Mouse (Mus musculus) olfactory bulb, adult 2 months (tissue): Measurements from ENCODE around the gene Pla2g2f. TPM values are rescaled to one million over a fixed set of nuclear protein-coding genes. Genes with fewer than 3 reads are reported as not detected.

Source experiments
- H3K27ac ChIP-seq: fragments of 200-500 bp; 2 replicates; pipeline ENCODE4 v1.5.1; 2012; ENCODE audit warnings: low read depth, low read length; ENCODE audit not compliant: insufficient read depth
- H3K4me1 ChIP-seq: fragments of 200-500 bp; 2 replicates; pipeline ENCODE4 v1.6.1; 2012; ENCODE audit warnings: low read length; ENCODE audit not compliant: control insufficient read depth, insufficient read depth
- H3K4me3 ChIP-seq: fragments of 200-500 bp; 2 replicates; pipeline ENCODE4 v1.5.1; 2012; ENCODE audit warnings: mild to moderate bottlenecking, low read depth, low read length, moderate library complexity; ENCODE audit not compliant: insufficient read depth
- CTCF ChIP-seq: fragments of 200-500 bp; IDR thresholded peaks from 2 replicates; pipeline ENCODE4 v1.5.1; 2012; ENCODE audit warnings: low read depth, mild to moderate bottlenecking, low read length, moderate library complexity; ENCODE audit not compliant: insufficient read depth
- POLR2A ChIP-seq: fragments of 200-500 bp; IDR thresholded peaks from 2 replicates; pipeline ENCODE4 v1.6.1; 2012; ENCODE audit warnings: mild to moderate bottlenecking, low read depth, low read length, moderate library complexity; ENCODE audit not compliant: insufficient read depth
- WGBS: fragments of 180-500 bp; shearing (Covaris S2); methylation state at CpG from one replicate; pipeline ENCODE4 v1.1.7; 2018; 5-methylcytosine and 5-hydroxymethylcytosine counted together
- polyA plus RNA-seq: library from polyadenylated mRNA; stranded (reverse); fragments of >200 nt; gene quantifications from 2 replicates; pipeline ENCODE4 v1.2.4, GENCODE M21; 2012; ENCODE audit warnings: low replicate concordance; ENCODE audit not compliant: missing spikeins, insufficient read depth, insufficient read length

Gene Pla2g2f
- polyA plus RNA-seq, 1 experiment, result not detected

DNA sequence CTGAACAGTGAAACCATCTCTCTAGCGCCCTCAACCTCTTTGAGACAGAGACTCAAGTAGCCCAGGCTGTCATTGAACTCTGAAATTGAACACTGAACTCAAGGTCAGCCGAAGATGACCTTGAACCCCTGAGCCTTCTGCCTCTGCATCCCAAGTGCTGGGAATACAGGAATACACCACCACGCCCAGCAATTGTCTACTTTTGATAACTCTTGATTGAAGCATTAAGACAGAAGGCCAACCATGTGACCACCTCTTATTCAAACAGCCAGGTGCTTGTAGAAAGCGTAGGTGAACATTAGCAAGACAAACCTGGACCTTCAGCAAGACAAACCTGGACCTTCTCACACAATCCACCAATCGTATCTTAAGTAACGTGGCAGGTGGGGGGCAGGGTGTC is 36.9 kb upstream of the Pla2g2f start:
- TF ChIP-seq CTCF, result no peak
- TF ChIP-seq POLR2A, result no peak
- no peak overlapping the region for H3K4me3 ChIP-seq
- H3K4me1 ChIP-seq, result peaks cover 9% of the 10 kb centered on the region
- 94% methylated on average over 6 of the region's 6 CpGs for whole genome bisulfite sequencing
- H3K27ac ChIP-seq, result no peak overlapping the region

DNA sequence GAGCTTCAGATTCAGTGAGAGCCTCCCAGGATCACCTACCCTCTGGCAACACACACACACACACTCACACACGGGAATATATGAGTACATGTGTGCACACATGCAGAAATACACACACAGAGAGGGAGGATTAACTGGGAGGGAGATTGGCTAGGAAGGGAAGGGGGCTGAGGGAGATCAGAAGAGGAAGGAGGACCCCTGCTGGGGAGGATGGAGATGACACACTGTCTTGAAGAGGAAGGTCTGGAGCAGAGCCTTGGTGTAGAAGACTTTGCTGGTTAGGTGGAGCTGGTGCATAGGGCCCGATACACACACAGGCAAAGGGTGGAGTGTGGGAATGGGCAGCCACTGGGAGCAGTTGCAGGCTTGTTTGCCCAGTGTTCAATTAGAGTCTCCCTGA is 35.9 kb upstream of the Pla2g2f start:
- peak; percentile 24; the same call in 1 of the 2 replicates for TF ChIP-seq CTCF
- no peak for TF ChIP-seq POLR2A
- no peak overlapping the region for H3K27ac ChIP-seq
- peaks cover 6% of the 10 kb centered on the region for H3K4me1 ChIP-seq
- H3K4me3 ChIP-seq, result no peak overlapping the region
- 74% methylated on average over 2 of the region's 2 CpGs for WGBS

DNA sequence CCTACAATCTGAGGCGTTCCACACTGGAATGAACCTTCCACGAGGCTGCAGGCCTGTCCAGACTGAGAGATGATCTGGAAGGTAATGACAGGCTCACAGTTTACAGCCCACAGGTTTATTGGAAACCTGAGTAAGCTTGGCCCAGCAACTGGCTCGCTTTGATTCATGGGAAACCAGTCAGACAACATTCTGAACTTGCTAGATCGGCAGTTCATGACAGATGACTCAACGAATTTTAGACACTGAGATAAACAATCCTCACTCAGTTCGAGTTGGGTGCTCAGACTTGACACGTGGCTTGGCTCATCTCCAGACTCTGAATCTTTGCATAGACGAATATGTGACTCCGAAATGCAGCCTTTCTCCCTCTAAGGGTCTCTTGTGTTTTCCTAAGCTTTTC is 35.2 kb upstream of the Pla2g2f start:
- 75% methylated on average over 9 of the region's 9 CpGs for WGBS
- TF ChIP-seq POLR2A (no peak), CTCF (no peak)
- H3K4me3 ChIP-seq, result no peak overlapping the region
- no peak overlapping the region for H3K27ac ChIP-seq
- peaks cover 6% of the 10 kb centered on the region for H3K4me1 ChIP-seq

DNA sequence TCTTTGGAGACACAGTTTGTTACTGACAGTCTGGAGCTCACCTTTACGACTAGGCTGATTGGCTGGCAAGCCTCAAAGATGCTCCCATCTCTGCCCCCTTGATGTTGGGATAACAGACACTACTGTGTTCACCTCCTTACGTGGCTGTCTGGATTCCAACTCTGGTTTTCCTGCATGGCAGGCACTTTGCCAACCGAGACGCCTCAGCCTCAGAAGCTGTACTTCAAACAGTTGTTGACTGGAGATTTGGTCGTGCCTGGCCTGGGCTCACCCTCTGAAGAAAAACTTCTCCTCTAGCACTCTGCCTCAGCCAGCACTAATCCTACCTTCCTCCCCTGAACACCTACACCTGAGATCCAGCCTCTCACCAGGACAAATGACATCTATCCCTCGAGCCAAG is 34.0 kb upstream of the Pla2g2f start:
- 75% methylated on average over 6 of the region's 6 CpGs for WGBS

DNA sequence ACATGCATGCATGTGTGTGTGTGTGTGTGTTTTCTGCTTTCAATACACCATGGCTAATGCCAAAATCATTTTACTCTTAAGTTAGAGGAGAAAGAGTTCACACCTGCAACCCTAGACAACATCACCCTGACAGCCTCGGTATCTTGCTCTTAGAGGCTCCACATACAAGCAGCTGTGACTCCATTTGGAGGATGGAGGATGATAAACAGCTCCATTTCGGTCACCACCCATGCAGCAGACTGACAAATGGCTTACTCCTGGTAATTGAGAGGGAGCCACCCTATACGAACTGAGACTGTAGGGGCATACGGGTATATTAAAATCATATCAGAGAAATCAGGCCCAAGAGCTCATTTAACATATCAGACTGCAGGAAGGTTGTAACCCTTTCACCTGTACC is 31.0 kb upstream of the Pla2g2f start:
- 89% methylated on average over 4 of the region's 4 CpGs for WGBS
- no peak overlapping the region for H3K27ac ChIP-seq
- no peak for TF ChIP-seq CTCF
- no peak for TF ChIP-seq POLR2A
- H3K4me1 ChIP-seq, result peaks cover 11% of the 10 kb centered on the region; the same call in 1 of the 2 replicates
- no peak overlapping the region for H3K4me3 ChIP-seq

More for the DNA sequence above, 34.0 kb upstream of the Pla2g2f start:
- H3K4me1 ChIP-seq, result no peaks in the 10 kb centered on the region
- no peak overlapping the region for H3K4me3 ChIP-seq
- no peak overlapping the region for H3K27ac ChIP-seq
- TF ChIP-seq POLR2A (no peak), CTCF (no peak)

DNA sequence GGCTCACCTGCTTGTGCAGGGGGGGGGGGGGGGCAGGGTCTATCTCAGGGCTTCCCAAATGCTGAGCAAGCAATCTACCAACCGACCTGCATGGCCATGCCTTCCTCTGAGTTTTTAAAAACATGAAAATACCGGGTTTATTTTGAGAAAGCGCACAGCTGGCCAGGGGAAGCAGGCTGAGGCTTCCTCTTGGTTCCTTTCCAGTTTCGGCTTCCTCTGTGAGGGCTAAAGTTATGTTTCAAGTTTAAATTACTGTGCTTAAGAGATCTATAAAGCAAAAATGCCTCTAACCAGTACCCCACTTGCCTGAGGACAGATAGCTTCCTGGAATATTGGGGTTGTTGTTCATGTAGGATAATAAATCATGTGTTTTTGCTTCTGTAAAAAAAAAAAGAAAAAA is 28.7 kb upstream of the Pla2g2f start:
- no peak for TF ChIP-seq POLR2A
- no peak for TF ChIP-seq CTCF
- 44% methylated on average over 4 of the region's 4 CpGs for WGBS
- no peak overlapping the region for H3K4me3 ChIP-seq
- H3K27ac ChIP-seq, result no peak overlapping the region
- peaks cover 18% of the 10 kb centered on the region for H3K4me1 ChIP-seq

DNA sequence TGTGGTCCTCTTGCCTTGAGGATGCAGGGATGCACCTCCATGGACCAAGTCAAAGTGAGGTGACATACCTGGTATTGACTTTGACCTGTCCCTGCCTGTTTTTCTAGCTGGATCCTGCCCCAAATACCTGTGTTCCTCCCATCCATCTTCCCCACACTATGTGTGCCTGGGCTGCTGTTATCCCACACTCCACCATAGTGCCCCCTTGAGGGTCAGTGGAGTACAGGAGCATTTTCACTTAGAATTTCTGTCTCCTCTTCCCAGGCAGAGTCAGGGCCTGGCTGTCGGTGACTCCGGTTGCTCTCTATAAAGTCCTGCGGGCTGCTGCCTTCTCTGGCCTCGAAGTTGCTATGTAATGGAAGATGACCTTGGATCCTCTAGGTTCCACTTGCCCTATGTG is 28.3 kb upstream of the Pla2g2f start:
- H3K4me3 ChIP-seq, result no peak overlapping the region
- peaks cover 19% of the 10 kb centered on the region for H3K4me1 ChIP-seq
- no peak overlapping the region for H3K27ac ChIP-seq
- TF ChIP-seq CTCF (no peak), POLR2A (no peak)
- WGBS, result 65% methylated on average over 4 of the region's 4 CpGs

DNA sequence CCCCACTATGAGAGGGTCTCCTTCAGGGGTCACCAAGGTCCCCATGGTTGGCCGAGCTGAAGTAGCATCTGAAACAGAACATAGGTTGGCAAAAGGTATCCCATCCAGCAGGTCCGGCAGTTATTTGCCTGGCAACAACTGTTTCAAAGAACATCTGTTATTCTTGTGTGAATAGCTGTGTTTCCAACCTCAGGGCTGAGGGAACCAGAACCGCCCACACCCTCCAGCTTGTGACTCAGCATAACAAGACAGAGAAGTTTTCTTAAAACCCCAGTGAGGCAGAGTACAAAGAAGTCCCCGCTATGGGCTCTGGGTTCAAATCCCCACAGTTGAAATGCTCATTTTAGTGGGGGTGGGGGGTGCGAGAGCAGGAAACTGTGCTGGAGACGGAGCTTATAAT is 24.7 kb upstream of the Pla2g2f start:
- H3K4me3 ChIP-seq, result no peak overlapping the region
- TF ChIP-seq CTCF (no peak), POLR2A (no peak)
- peak overlapping the region; percentile 79 for H3K27ac ChIP-seq
- H3K4me1 ChIP-seq, result peaks cover 43% of the 10 kb centered on the region
- 54% methylated on average over 6 of the region's 6 CpGs for WGBS

DNA sequence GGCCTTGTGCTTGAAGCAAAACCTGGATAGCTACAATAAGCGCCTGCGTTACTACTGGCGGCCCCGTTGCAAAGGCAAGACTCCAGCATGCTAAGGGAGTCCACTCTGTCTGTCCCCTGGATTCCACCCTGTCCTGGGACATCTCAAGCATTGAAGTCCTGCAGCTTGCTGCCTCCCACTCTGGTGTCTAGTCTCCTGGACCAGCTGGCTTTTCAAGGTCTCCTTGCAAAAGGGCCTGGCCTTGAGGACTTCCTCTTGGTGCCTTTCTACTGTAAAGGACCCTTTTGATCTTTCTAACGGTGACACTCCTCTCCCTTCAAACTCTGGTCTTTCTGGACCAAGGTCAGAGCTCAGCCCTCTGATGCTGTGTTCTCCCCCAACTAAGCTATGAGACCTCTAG is 22.9 kb upstream of the Pla2g2f start:
- 97% methylated on average over 5 of the region's 5 CpGs for whole genome bisulfite sequencing
- peaks cover 37% of the 10 kb centered on the region for H3K4me1 ChIP-seq
- H3K27ac ChIP-seq, result no peak overlapping the region
- TF ChIP-seq CTCF (no peak), POLR2A (no peak)
- H3K4me3 ChIP-seq, result no peak overlapping the region
